ENCODE assay signal across 16 mouse cellular contexts in the genomic region with DNA sequence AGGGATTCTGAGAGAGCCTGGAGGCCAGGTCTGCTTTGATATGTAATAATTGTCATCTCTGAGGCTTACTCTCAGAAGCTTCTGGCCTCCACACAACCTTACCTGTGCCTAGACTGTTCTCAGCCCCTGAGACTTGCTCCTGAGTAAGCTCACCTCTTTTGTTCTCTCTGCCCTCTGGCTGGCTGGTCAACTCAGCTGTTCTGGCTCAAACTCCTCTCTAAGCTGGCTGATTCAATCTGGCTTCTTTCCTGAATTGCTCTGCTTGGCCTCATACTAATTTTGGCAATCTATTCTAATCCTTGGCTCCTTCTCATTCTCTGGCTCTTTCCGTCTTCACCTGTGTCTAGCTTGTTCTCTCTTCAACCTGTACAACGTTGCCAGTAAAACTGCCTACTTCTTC. TPM values are rescaled to one million over a fixed set of nuclear protein-coding genes. Genes with fewer than 3 reads are reported as not detected.
DNase-seq lines count a peak whose midpoint lies in the region; ATAC-seq and TF ChIP-seq lines count a peak whose summit lies in the region.
"Had no signal": no experiment of that assay in that cellular context is flagged by ENCODE, and none has a peak within 500 bp of the region (broad histone marks: within the 10 kb centered on the region; RNA-seq: fewer than 3 reads in every experiment).

No protein-coding gene starts in this region.

- H3K9me3 ChIP-seq in kidney, postnatal 0 days (replicated peaks; ENCODE audit: low read length) = no peaks in the 10 kb centered on the region
- no peaks in the 10 kb centered on the region for H3K9me3 ChIP-seq in liver, embryonic 15.5 days (replicated peaks)
- H3K9me3 ChIP-seq: hindbrain, embryonic 12.5 days; midbrain, embryonic 12.5 days had no signal

- H3K4me3 ChIP-seq in kidney, postnatal 0 days (replicated peaks; ENCODE audit: low read depth, low read length) = no peak overlapping the region
- H3K4me3 ChIP-seq in liver, embryonic 15.5 days (replicated peaks) = no peak overlapping the region
- H3K4me3 ChIP-seq in lung, adult 2 months (replicated peaks; ENCODE audit: extremely low read depth, low read depth, low read length) = no peak overlapping the region
- H3K4me3 ChIP-seq: hindbrain, embryonic 12.5 days; midbrain, embryonic 12.5 days had no signal

- H3K27ac ChIP-seq in kidney, postnatal 0 days = 0 out of 2 replicates have a peak overlapping the region, but pooled peaks have one; percentile 11
- H3K27ac ChIP-seq in liver, embryonic 15.5 days (replicated peaks) = peak overlapping the region; percentile 78
- H3K27ac ChIP-seq: hindbrain, embryonic 12.5 days; midbrain, embryonic 12.5 days had no signal

- ATAC-seq in kidney, postnatal 0 days (replicated peaks; ENCODE audit: low FRiP score, low read depth) = no peak
- ATAC-seq in liver, embryonic 15.5 days (ENCODE audit: insufficient read depth) = no peak
- no peak for ATAC-seq in frontal cortex, adult (ENCODE audit: low TSS enrichment)

- DNase-seq in adrenal gland, adult 2 months = peak; percentile 17
- DNase-seq in adrenal gland, postnatal 36 days = no peak
- peak; percentile 53 to 59 for DNase-seq in kidney, adult 8-10 months
- no peak for DNase-seq in kidney, postnatal 4 days
- no peak for DNase-seq in kidney, postnatal 0 days (ENCODE audit: low spot score)
- DNase-seq in lung, adult 2 months = no peak
- DNase-seq: cerebellum, postnatal 14 days; gastrocnemius, postnatal 25 days; lung, postnatal 10 days; retina, postnatal 1 day; thymus, postnatal 36 days had no signal

- no peaks in the 10 kb centered on the region for H3K4me1 ChIP-seq in kidney, postnatal 0 days (replicated peaks; ENCODE audit: insufficient read depth, low read length)
- peaks cover 44% of the 10 kb centered on the region for H3K4me1 ChIP-seq in liver, embryonic 15.5 days (replicated peaks)
- H3K4me1 ChIP-seq in lung, adult 2 months (ENCODE audit: control insufficient read depth, insufficient read depth, low read length) = no peaks in the 10 kb centered on the region
- H3K4me1 ChIP-seq: hindbrain, embryonic 12.5 days had no signal

- no peak for TF ChIP-seq POLR2A in lung, adult 2 months (IDR thresholded peaks at IDR 0.05; ENCODE audit: borderline replicate concordance, extremely low read depth, low read depth, low read length)

- H3K36me3 ChIP-seq in kidney, postnatal 0 days (ENCODE audit: insufficient read depth, low read length) = no peaks in the 10 kb centered on the region
- H3K36me3 ChIP-seq in liver, embryonic 15.5 days (replicated peaks) = no peaks in the 10 kb centered on the region
- H3K36me3 ChIP-seq: hindbrain, embryonic 12.5 days; midbrain, embryonic 12.5 days had no signal

- H3K4me2 ChIP-seq in kidney, postnatal 0 days (ENCODE audit: low read length) = no peak overlapping the region
- no peak overlapping the region for H3K4me2 ChIP-seq in liver, embryonic 15.5 days
- H3K4me2 ChIP-seq: hindbrain, embryonic 12.5 days; midbrain, embryonic 12.5 days had no signal

- TF ChIP-seq CTCF in kidney, postnatal 0 days (IDR thresholded peaks at IDR 0.05; ENCODE audit: low read depth) = no peak
- no peak for TF ChIP-seq CTCF in lung, adult 2 months (IDR thresholded peaks at IDR 0.05; ENCODE audit: insufficient read depth, low read length)

- no peak overlapping the region for H3K9ac ChIP-seq in kidney, postnatal 0 days (ENCODE audit: low read depth, low read length)
- no peak overlapping the region for H3K9ac ChIP-seq in liver, embryonic 15.5 days
- H3K9ac ChIP-seq: hindbrain, embryonic 12.5 days; midbrain, embryonic 12.5 days had no signal

- WGBS in kidney, postnatal 0 days = 83% methylated on average over 2 of the region's 2 CpGs
- WGBS in liver, embryonic 15.5 days (ENCODE audit: insufficient replicate concordance) = 54% methylated on average over 2 of the region's 2 CpGs
- 72% methylated on average over 2 of the region's 2 CpGs for WGBS in lung, adult 2 months

- no peaks in the 10 kb centered on the region for H3K27me3 ChIP-seq in kidney, postnatal 0 days (ENCODE audit: insufficient read depth, low read length)
- no peaks in the 10 kb centered on the region for H3K27me3 ChIP-seq in liver, embryonic 15.5 days
- H3K27me3 ChIP-seq: CH12.LX; hindbrain, embryonic 12.5 days; midbrain, embryonic 12.5 days had no signal

RNA-seq across cellular contexts. Expression of a gene that starts 25.6 kb away (rescaled TPM):
- 100 to 1,000 TPM; 227 to 228 TPM for total RNA-seq in adrenal gland, adult 2 months (2021)
- polyA plus RNA-seq in adrenal gland, adult 2 months (2012; rRNA removed) = 19.4 and 28.7 TPM in 2 replicates
- 100 to 1,000 TPM; 206 to 232 TPM for total RNA-seq in adrenal gland, postnatal 36 days (2021)
- 189 TPM in 2 replicates for polyA plus RNA-seq in kidney, postnatal 0 days (2015; fragmentation: Nextera tagmentation; extraction: Ambion mirVana)
- 90.3 and 97.1 TPM in 2 replicates for polyA plus RNA-seq in liver, embryonic 15.5 days (2015; fragmentation: Nextera tagmentation; extraction: Ambion mirVana)
- polyA plus RNA-seq in lung, adult 2 months (2012; rRNA removed) = 40.4 and 51.8 TPM in 2 replicates

RNA-seq across cellular contexts. Expression of a gene that starts 53.1 kb away (rescaled TPM):
- total RNA-seq in adrenal gland, adult 2 months (2021) = under 1 TPM; 0.12 to 0.48 TPM
- 0.02 TPM in 1 of 2 replicates, not detected in the other for polyA plus RNA-seq in adrenal gland, adult 2 months (2012; rRNA removed)
- total RNA-seq in adrenal gland, postnatal 36 days (2021) = under 1 TPM; 0.30 to 0.40 TPM
- 3.7 and 4.1 TPM in 2 replicates for polyA plus RNA-seq in kidney, postnatal 0 days (2015; fragmentation: Nextera tagmentation; extraction: Ambion mirVana)
- 0.09 and 0.13 TPM in 2 replicates for polyA plus RNA-seq in liver, embryonic 15.5 days (2015; fragmentation: Nextera tagmentation; extraction: Ambion mirVana)
- 5.0 and 7.1 TPM in 2 replicates for polyA plus RNA-seq in lung, adult 2 months (2012; rRNA removed)
- total RNA-seq: gastrocnemius, postnatal 25 days had no signal

Comparison
In these comparisons a context has a peak if more than half of its experiments do, and no peak if none do; other contexts are left out.
1. DNase-seq: peak in adrenal gland, adult 2 months (single experiment) and kidney, adult 8-10 months (2 of 2); none in adrenal gland, postnatal 36 days (0 of 2), kidney, postnatal 4 days (0 of 2), kidney, postnatal 0 days (single experiment) and lung, adult 2 months (single experiment).